Mouse (Mus musculus) left cerebral cortex, adult 18-20 months (tissue): Measurements from ENCODE around the gene Pole. TPM values are rescaled to one million over a fixed set of nuclear protein-coding genes. Genes with fewer than 3 reads are reported as not detected.

Source experiments
- DNase-seq, 2 experiments: peaks; one replicate each; pipeline ENCODE4 v3.0.0; 2021 to 2022; ENCODE audit warnings: low spot score in 2 of 2, mixed read lengths in 1 of 2
- total RNA-seq, 2 experiments: library from RNA; stranded (reverse); gene quantifications; 2 replicates each; pipeline ENCODE4 v1.2.3; 2021

The Pole gene
- total RNA-seq, 2 experiments from 2014 or later, result 0.73 to 1.0 TPM

GRCm38 (mm10) chr5:110342648-110343284 is 56.7 kb downstream of the Pole start, which contains the start of gene P2rx2:
Gene P2rx2, minus strand, starts transcription at chr5:110343212.
- peak in 1 of 2 experiments; percentile 18 for DNase-seq

- DNase-seq, result no peak
Measured at GRCm38 (mm10) chr5:110344524-110344923, 58.4 kb downstream of the Pole start, which contains the start of gene Lrcol1. Gene Lrcol1, plus strand, starts transcription at chr5:110344730.

- no peak for DNase-seq
Measured at GRCm38 (mm10) chr5:110345553-110345952, 59.4 kb downstream of the Pole start.

- no peak for DNase-seq
Measured at GRCm38 (mm10) chr5:110347006-110347405, 60.9 kb downstream of the Pole start.

GRCm38 (mm10) chr5:110354716-110355115 is 68.6 kb downstream of the Pole start:
- peak in 1 of 2 experiments; percentile 56 for DNase-seq

GRCm38 (mm10) chr5:110357531-110358179 is 71.5 kb downstream of the Pole start:
- DNase-seq, result peak; percentile 77 to 92

GRCm38 (mm10) chr5:110361465-110361864 is 75.4 kb downstream of the Pole start:
- DNase-seq, result no peak

GRCm38 (mm10) chr5:110362813-110363178 is 76.7 kb downstream of the Pole start:
- no peak for DNase-seq

GRCm38 (mm10) chr5:110363179-110363821 is 77.2 kb downstream of the Pole start:
- DNase-seq, result peak; percentile 74 to 87

- DNase-seq, result no peak
Measured at GRCm38 (mm10) chr5:110363822-110364545, 77.9 kb downstream of the Pole start.

GRCm38 (mm10) chr5:110376802-110377433 is 90.8 kb downstream of the Pole start:
- peak; percentile 77 to 84 for DNase-seq

- peak in 1 of 2 experiments; percentile 29 for DNase-seq
Measured at GRCm38 (mm10) chr5:110378181-110378583, 92.1 kb downstream of the Pole start.

- DNase-seq, result no peak
Measured at GRCm38 (mm10) chr5:110379086-110379485, 93.0 kb downstream of the Pole start.

GRCm38 (mm10) chr5:110379823-110380222 is 93.7 kb downstream of the Pole start:
- DNase-seq, result no peak

GRCm38 (mm10) chr5:110384491-110384890 is 98.4 kb downstream of the Pole start:
- DNase-seq, result no peak

- no peak for DNase-seq
Measured at GRCm38 (mm10) chr5:110385263-110385662, 99.2 kb downstream of the Pole start.

GRCm38 (mm10) chr5:110386371-110387330 is 100.5 kb downstream of the Pole start:
- DNase-seq, result peak; percentile 61 to 67
